Mouse (Mus musculus) liver (tissue): ENCODE results near the gene Adamts1.

Experiments used
- DNase-seq: peaks from one replicate; pipeline ENCODE4 v3.0.0-alpha.2; 2020; ENCODE audit warnings: mixed read lengths

Gene Adamts1

DNA sequence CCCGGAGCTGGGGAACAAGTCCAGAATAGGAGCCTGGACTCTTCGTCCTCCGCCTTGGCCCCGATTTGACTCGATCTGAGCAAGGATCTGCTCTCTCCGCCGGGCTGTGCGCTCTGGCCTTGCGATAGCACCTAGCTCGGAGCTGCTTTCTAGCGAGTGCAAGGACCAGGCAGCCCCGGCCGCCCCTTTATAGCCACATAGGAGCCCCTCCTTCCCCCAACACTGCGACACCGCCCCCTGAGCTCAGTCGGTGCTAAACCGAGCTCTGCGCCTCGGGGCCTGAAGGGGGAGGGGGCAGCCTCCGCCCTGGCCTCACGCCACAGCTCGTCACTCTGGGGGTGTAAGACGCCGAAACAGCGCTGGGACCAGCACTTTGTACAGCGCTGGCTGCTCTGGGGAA lies at the start of gene Adamts1:
TSS of gene Adamts1 (minus strand) at position 160 of the 400 bp plus-strand sequence.
- peak; percentile 78 for DNase-seq

DNA sequence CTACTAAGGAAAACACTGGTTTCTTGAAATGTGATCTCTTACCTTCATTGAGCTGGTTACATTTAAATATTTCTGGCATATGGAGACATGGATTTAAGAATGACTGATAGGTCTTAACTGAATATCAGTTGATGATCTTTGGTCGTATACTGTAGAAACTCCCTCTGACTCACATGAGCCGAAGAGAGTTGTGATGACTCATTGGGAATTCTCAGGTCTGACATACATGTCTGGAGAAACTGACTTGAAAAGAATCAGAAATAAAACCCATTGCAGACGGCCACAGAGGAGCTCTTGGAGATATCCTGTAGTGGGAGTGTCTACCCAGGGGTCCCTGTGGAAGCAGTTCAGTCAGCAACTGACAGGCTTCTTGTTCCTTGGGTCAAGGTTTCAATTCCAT lies 24.2 kb upstream of the Adamts1 start:
- DNase-seq, result no peak

DNA sequence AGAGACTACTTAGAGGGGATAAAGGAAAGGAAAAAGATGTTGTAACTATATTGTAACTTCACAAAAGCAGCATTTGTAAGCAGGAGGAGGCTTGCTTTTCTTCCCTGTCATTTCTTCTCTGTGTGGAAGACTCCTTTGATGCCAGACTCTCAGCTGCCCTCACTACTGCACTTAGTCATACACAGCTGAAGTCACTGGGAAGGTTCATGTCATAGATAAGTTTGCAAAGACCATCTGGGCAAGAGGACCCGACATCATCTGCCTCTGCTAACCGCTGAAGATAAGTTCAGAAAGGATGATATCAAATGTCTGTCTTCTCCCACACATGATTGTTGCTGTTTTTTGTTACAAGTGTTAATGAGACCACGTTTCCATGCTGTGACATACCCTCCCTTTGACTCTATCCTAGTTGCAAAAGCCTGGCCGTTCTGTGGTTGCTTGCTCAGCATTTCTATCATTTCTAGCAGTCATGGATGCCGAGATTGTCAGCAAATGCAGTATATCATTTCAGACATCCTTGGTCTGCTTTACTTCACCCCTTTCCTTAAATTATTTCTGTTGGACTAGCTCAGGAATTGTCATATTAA lies 19.5 kb upstream of the Adamts1 start:
- DNase-seq, result no peak

- no peak for DNase-seq
Measured at GRCm38 (mm10) chr16:85819808-85820458, 17.0 kb upstream of the Adamts1 start.

GRCm38 (mm10) chr16:85814116-85814515 lies 11.2 kb upstream of the Adamts1 start:
- DNase-seq, result no peak

DNA sequence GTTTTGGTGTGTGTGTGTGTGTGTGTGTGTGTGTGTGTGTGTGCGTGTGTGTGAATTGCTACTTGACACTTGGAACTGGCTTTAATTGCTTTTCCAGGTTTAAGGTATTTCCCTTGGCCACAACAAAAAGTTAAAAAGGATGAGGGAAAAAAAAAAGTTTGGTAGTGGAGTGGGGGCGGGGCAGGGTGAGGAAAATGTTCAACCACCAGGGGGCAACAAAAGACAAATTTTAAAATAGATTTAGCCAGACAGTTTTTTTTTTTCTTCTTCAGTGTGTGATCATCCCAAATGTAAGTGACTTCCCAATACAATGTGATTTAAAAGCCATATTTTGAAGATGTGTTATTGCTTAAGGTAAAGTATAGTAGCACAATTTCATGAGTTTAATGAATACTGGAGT lies 4.7 kb upstream of the Adamts1 start:
- peak; percentile 31 for DNase-seq

GRCm38 (mm10) chr16:85807072-85807471 lies 4.2 kb upstream of the Adamts1 start:
- peak; percentile 25 for DNase-seq

DNA sequence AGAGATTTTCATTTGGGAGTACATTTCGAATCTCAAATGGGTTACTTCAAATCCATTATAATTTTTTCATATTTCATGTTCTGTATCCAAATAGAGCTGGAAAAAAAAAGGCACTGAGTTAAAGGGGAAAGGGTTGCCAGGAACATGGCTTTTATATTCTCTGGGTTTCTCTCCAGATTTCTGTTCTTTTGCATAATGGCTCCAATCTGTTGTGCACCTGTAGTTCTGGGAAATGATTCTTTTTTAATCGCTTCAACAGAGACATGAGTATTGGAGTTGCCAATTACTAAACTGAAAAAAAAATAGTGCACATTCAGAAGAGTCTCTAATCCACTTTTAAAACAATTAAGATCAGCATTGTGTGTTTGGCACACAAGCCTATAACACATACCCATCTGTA lies 2.7 kb upstream of the Adamts1 start:
- no peak for DNase-seq

DNA sequence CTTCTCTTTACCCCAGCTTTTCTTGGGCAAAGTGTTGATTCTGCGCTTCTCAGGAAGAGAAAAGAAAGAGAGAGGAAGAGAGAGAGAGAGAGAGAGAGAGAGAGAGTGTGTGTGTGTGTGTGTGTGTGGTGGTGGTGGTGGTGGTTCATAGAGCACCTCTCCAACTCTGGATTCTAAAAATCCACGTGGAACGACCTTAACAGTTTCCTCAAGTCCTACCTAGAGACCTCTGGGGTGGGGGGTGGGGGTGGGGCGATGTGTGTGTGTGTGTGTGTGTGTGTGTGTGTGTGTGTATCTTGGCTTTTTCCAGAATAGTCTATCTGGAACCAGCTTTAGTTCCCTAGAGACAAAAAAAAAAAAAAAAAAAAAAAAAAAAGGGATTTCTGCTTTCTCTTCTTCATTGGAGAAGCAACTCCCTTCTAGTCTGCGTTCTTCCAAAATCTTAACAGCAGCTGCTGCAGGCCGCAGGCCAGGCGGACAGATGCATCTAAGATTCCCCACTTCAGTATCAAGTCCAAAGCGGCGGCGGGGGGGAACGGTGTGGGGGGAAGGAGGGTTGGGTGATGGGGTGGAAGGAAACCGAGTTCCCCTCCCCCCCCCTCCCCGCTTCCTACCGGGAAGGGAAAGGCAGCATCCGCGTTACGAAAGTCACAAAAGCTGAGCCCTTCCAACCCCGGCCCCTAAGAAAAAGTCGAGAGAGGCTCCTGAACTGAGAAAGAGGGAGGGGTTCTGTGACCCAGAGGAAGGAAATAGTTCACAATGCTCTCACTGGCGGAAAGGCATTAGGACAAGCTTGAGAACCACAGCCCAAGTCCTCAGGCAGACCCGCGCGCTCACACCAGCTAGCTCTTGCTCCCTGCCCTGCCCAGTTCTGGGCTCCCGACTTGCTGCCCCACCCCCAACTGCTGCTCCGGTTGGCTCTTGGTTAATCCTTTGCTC lies 969 bp upstream of the Adamts1 start:
- peak; percentile 61 for DNase-seq

GRCm38 (mm10) chr16:85801971-85802811 lies 722 bp downstream of the Adamts1 start:
- no peak for DNase-seq

DNA sequence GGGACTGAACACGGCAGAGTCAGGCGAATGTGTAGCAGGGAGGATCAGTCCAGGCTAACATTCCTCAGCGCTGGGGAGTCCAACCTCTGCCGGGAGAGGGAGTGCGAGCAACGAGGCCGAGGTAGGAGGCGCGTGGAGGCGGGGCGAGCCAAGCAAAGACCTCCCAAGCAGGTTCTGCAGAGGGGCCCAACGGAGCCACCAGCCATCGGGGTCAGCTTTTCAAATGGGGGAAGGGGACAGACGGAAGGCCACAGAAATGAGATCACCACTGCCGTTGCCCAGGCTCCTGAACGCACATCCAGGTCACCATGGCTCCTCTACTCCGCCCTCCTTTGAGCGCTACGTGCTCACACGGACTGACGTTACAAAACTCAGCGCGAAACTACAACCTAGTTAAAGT lies 1.7 kb downstream of the Adamts1 start:
- peak; percentile 70 for DNase-seq

- DNase-seq, result peak; percentile 61
Measured at GRCm38 (mm10) chr16:85800691-85801090, 2.2 kb downstream of the Adamts1 start.

DNA sequence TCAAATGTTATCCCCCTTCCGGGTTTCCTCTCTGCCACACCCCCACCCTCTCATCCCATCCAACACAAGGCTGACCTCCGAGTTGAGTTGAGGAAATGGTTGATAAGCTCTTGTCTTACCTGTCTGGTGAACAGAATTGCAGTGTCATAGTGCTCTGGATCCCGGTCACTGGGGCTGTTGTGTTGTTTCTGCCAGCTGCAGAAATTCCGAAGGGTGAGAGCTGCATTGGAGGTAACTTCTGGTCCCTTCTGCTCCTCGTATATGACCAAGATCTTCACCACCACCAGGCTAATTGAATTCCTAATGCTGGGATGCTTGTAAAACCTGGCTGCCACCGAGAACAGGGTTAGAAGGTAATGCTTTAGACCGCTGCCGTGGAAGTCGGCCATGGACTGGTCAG lies 2.9 kb downstream of the Adamts1 start:
- no peak for DNase-seq

DNA sequence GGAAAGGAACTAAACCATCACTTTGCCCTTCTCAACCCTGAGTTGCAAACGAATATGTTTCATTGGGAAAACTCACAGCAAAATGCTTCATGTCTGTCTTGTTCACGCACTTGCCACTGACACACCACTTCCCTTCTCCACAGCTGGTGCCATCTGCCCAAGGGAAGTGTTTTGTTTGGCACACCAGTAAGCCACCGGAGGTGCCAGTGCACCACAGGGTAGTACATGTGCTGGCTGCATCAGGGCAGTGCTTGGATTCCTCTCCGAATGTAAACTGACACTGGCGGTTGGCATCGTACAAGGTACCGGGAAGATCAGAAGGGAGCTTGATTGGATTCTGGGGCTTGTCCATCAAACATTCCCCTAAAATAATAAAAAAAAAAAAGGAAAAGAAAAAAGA lies 4.6 kb downstream of the Adamts1 start:
- DNase-seq, result no peak

GRCm38 (mm10) chr16:85797161-85797560 lies 5.8 kb downstream of the Adamts1 start:
- no peak for DNase-seq

DNA sequence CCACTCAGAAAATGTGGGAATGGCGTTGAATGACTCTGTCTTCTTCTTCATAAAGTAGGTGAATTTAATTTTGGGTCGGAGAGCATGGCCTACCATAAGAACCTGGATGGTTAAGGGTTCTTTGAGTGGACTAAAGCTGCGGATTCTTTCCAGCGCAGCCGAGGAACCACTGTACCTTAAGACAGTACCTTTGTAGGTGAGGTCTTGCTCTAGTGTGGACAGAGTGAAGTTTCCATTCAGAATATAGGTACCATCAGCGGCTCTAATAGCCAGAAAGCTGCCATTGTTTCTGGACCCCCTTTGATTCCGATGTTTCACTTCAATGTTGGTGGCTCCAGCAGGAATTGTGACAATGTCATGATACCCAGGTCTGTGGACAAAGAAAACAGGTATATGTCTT lies 7.2 kb downstream of the Adamts1 start:
- DNase-seq, result no peak

GRCm38 (mm10) chr16:85793166-85793830 lies 9.6 kb downstream of the Adamts1 start:
- DNase-seq, result no peak

DNA sequence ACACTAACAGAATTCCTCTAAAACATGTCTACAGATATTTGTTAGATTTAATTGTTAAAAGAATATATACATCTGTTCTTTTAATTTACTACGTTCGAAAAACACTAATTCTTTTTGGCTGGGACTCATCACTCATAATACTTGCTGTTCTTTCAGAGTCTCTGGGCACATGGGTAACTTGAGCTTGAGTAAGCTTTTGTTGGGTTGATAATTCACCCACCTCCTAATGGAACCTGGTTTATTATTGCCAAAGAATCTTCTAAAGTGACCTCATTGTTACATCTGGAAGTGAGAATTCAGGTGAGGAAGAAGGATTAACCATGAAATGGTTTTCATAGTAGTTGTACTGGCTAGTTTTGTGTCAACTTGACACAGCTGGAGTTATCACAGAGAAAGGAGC lies 21.8 kb downstream of the Adamts1 start:
- DNase-seq, result no peak

- DNase-seq, result no peak
Measured at GRCm38 (mm10) chr16:85779775-85780174, 23.1 kb downstream of the Adamts1 start.

- DNase-seq, result no peak
Measured at GRCm38 (mm10) chr16:85772272-85772671, 30.6 kb downstream of the Adamts1 start.

DNA sequence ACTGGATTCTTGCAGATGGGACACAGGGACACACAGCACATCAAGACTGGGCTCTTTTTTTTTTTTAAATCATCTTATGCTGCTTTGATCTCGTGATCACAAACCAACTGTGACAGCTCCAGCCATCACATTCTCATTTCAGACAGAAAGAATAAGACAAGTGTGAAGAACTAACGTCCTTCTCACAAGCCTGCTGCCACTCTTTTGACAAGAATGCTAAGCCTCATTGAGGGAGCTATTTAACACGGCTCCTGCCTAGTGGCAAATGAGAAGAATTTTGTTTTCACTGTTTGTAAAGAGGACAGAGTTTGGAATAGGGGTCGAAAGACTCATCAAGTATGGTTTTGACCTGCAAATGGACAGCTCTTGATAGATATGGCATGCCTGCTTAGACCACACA lies 35.6 kb downstream of the Adamts1 start:
- DNase-seq, result no peak

- no peak for DNase-seq
Measured at GRCm38 (mm10) chr16:85765697-85766096, 37.2 kb downstream of the Adamts1 start.
